Mouse (Mus musculus): ENCODE data around the gene Itpkb. TPM values are rescaled to one million over a fixed set of nuclear protein-coding genes. Genes with fewer than 3 reads are reported as not detected.

Gene Itpkb
- total RNA-seq, 1 experiment from 2014 or later, result 15.9 TPM

DNA sequence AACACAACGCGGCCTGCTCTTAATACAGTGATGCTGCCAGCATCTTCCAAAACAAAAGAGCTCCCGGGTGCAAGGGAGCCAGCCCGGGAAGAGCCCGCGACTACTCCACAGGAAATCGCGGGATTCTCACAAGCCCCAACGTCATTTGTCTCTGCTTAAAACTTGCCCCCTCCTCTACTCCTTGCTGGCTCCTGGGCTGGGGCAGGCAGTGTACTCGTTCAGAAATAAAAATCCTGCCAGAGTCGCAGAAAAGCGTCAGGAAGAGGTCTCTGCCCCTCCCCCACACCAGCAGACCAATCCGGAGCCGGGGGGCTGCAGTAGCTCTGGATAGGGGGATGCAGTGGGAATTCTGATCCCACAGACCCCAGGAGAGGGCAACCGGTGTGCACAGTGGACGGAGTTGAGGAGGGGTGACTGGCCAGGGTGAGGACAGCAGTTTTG lies 102.8 kb downstream of the Itpkb start:
- ATAC-seq (replicated peaks; ENCODE audit: low read depth, poor library complexity, severe bottlenecking), result no peak

DNA sequence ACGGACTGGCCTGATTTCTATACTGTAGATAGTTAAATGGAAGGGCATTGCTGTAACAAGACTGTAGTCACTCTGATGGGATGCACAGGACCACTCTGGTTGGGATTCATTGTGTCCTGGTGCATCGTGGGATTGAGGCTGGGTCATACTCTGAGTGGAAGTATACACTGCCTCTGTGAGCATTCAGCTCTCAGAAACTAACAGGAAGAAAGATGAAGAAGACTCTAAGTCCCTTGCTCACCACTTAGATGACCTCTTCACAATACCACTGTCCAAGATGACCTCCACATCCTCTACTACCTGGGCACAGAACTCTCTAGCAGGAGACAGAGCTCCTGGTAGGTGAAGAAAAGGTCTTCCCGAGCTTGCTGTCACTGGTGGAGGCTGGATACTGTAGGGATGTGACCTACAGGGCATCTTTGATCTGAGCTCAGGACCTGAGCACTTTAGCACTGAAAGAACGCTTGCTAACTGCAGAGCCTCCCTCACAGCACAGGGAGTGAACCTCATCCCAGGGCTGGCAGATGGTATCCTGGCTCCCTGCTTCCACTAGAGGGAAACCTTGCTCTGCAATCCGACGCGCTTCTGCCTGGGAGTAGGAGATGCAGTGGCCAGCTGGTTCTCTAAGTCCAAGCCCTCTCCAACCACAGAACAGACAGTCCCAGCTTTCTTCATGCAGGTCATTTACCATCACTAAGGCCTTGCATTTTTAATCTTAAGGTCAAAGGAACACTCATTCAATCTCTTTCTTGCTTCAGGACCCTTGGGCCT lies 103.7 kb downstream of the Itpkb start:
- ATAC-seq (replicated peaks; ENCODE audit: low read depth, poor library complexity, severe bottlenecking), result peak; percentile 67

DNA sequence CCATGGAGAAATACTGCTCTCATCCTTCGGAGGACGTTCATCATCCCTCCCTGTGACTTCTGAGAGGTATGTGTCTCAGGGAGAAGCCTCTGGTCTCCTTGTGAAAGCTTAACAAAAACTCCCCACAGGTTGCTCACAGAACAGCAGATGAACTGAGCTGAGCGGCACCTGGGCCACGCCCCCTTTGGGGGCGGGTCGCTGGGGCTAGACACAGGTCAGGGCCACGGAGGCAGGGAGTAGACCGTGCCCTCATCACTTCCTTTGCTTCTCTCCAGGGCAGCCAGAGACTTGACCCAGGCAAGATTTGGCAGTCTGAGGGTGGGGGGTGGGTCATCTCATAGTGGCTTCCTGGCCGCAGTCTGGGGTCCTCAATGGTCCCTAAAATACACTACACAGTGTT lies 104.6 kb downstream of the Itpkb start:
- no peak for ATAC-seq (replicated peaks; ENCODE audit: low read depth, poor library complexity, severe bottlenecking)

DNA sequence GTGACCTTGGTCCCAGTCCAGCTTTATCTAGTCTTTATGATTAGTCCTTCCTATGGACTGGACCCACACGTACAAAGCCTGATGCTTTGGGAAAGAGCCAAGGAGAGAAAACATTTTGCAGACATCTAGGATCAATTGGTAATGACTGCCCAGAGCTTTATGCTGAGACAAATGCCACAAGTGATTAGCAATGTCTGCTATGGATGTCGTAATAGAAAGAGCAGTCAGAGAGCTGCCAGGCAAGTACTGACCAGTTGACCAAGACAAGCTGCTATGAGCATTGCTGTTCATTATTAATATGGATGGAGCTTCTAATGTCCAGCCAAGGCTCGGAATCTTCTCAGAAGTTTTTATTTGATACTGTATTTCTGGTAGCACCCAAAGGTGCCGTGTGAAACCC lies 109.2 kb downstream of the Itpkb start:
- no peak for ATAC-seq (replicated peaks; ENCODE audit: low read depth, poor library complexity, severe bottlenecking)

DNA sequence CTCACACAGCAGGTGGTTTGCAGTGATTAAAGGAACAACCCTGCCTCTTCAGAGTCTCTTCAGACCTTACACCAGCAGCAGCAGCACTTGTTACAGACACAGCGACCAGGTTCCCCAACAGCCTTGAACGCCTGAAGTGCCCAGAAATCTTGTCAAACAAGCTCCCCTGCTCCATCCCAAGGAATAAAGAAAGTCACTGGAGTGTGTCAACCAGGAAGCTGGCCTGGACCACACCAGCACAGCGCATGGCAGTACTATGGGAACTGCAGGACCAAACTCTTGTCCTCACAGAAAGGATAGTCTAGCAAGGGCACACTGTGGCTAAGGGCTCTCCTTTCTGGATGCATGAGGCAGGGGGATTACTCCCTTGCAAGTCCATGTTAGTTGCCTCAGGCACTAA lies 114.1 kb downstream of the Itpkb start:
- ATAC-seq (replicated peaks; ENCODE audit: low read depth, poor library complexity, severe bottlenecking), result no peak

- ATAC-seq (replicated peaks; ENCODE audit: low read depth, poor library complexity, severe bottlenecking), result 0 out of 2 replicates have a peak, but pooled peaks have one; percentile 25
These were observed 119.4 kb downstream of the Itpkb start for GRCm38 (mm10) chr1:180449641-180450040.

DNA sequence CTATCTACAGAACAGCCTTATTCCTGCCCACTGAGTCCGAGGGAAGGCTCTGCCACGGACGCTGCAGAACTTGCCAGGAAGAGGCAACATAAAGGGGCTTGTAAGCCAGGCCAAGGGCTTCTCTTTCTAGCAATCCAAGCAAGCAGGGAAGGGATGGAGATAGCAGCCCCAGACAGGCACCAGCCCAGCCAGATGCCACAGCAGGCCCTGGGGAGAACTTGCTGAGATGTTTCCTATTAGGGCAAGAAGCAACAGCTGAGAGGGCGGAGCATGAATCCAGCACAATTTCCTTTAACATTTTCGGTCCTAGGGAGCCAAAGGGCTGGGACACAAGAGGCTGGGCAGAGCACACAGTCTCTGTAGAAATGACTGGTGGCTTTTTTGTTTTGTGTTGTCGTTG lies 128.0 kb downstream of the Itpkb start:
- ATAC-seq (replicated peaks; ENCODE audit: low read depth, poor library complexity, severe bottlenecking), result no peak

DNA sequence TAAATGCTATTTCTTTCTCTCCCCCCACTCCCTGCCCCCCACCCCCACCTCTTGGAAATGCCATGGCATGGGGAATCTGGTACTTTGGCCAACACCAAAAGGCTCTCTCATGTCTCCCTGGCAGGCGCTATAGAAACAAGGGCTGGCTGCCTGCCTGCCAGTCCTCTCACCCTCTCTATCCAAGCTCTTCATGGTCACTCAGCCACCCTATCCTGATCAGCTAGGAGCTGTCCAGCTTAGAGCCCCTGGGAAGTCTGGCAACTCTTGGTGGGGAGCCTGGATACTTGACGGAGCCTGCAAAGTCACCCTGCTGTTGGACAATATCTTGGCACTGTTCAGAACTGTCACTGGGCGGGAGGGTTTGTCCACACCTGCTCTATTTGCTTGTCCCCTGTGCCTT lies 128.4 kb downstream of the Itpkb start:
- no peak for ATAC-seq (replicated peaks; ENCODE audit: low read depth, poor library complexity, severe bottlenecking)

DNA sequence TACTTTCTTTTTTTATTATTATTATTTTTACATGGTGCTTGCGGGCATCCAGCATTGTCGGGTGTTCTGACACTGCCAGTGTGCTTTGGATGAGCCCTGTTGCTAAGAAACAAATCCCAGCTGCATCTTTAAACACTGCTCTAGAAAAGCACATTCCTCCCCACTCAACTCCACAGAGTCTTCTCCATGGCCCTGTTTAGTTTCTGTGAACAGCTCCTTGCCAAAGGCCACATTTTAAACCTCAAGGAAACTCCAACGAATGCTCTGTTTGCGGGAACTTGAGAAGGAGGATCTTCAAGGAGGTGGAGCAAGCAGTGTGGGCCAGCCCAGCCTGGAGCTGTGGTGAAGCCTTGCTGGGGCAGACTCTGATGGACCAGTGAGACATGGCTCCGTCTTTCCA lies 130.4 kb downstream of the Itpkb start:
- ATAC-seq (replicated peaks; ENCODE audit: low read depth, poor library complexity, severe bottlenecking), result no peak

DNA sequence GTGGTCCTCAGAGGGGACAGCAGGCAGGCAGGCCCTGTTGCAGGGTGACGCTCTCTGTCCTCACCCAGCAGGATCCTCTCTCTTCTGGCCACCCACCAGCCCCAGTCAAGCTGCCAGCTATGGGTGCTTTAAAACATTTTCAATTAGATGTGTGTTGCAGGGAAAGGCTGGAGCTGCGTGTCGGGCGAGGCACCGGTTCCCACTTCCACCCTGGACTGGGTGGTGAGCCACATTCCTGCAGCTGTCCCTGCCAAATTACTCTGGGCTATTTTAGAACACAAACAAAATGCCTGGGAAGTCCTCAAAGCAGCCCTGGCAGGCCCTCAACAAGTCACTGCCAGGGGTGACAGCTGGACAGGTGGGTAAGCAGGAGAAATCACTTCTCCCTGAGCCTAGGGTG lies 132.1 kb downstream of the Itpkb start:
- ATAC-seq (replicated peaks; ENCODE audit: low read depth, poor library complexity, severe bottlenecking), result no peak

DNA sequence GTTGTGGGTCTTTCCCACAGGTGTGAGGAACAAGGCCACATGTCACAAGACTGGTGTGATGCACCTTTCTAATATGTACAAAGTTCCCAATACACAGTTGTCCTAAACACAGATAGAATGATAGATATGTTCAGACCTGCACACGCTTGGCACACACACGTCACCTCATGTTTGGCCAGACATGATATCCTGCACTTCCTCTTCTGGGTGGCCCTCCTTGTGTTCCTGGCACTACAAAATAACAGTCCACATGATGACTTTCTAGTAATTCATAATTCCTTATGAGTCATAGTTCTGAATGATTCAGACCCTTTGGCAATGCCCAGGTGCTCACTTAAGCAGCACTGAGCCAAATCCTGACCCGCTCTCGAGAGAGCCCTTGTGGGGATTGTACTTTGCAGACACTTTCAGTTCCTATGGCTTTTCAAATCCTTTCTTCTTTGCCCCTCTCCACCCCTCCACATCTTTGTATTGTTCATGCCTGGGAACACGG lies 132.7 kb downstream of the Itpkb start:
- ATAC-seq (replicated peaks; ENCODE audit: low read depth, poor library complexity, severe bottlenecking), result 0 out of 2 replicates have a peak, but pooled peaks have one; percentile 32

DNA sequence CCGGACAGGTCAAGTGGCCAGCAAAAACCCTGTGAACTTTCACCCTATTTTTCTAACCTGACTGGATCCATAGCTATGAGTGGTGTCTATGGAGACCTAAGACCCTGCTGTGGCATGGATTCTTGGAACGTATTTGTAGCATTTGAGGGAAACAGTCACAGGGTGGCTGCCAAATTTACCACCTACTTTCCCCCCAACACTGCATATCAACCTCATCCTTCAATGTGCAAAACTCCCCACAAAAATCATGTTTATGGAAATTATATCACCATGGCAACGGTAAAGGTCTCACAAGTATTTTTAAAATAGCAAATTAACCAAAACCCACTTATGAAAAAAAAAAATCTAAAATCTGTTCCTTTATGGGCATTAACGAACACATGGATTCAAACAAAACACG lies 134.1 kb downstream of the Itpkb start:
- ATAC-seq (replicated peaks; ENCODE audit: low read depth, poor library complexity, severe bottlenecking), result no peak

DNA sequence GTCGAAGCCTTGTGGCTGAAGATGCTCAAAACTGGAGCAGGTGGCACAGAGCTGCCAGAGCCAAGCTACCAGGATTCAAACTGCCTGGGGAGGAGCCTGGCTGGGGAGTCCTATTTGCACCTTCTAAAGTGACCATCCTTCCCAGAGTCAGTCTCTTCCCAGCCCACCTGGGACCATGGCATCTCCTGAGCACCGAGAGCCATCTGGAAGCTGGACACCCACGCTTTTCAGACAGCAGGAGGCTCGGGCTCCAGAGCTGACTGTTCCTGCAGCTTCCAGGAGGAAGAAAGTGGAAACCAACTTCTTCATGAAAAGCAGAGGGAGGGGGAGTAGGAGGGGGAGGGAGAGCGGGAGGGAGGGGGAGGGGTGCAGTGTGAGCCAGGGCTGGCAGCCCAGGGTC lies 135.3 kb downstream of the Itpkb start:
- no peak for ATAC-seq (replicated peaks; ENCODE audit: low read depth, poor library complexity, severe bottlenecking)

DNA sequence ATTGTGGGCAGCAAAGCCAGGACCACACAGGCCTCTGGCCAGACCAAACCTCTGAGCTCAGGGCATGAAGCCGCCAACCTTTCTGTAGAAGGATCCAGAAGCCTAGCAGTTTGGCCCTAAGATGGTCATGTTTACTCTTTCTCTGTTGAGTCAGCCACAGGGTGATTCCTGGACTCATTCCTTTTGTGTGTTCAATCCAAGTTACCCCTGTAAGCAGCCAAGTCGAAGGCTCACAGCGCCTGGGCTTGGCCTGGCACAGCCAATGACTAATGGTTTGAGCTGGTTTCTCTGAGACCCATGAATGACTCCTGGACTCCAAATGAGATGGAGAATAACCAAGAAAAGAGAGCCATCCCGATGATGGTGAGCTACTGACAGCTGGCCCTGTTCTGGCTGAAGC lies 137.7 kb downstream of the Itpkb start:
- ATAC-seq (replicated peaks; ENCODE audit: low read depth, poor library complexity, severe bottlenecking), result no peak

- no peak for ATAC-seq (replicated peaks; ENCODE audit: low read depth, poor library complexity, severe bottlenecking)
These were observed 143.3 kb downstream of the Itpkb start for GRCm38 (mm10) chr1:180473566-180473965.

Other genes with a start within 250 kb of the Itpkb start
- 20.9 and 31.6 TPM in 2 replicates for gene Coq8a, start 130.9 kb upstream of the Itpkb start, total RNA-seq (2017)
- gene Psen2, start 67.0 kb upstream of the Itpkb start, total RNA-seq (2017), result 20.8 and 24.3 TPM in 2 replicates
- gene Stum, start 153.0 kb downstream of the Itpkb start, total RNA-seq (2017), result not detected in 2 replicates
- gene Parp1, start 238.4 kb downstream of the Itpkb start, total RNA-seq (2017), result 215 and 222 TPM in 2 replicates